Mouse (Mus musculus) E14TG2a.4 (cell line): ENCODE results near the gene Exoc1.

Source experiments
- CTCF ChIP-seq: conservative IDR thresholded peaks from 2 replicates; pipeline ENCODE4 v1.5.1; 2014; ENCODE audit warnings: low read length
- NANOG ChIP-seq: IDR thresholded peaks from 2 replicates; pipeline ENCODE4 v1.6.1; 2014; ENCODE audit warnings: borderline replicate concordance, low read length, mixed read lengths
- POU5F1 ChIP-seq: IDR thresholded peaks from 2 replicates; pipeline ENCODE4 v1.6.1; 2014; ENCODE audit warnings: low read length, borderline replicate concordance

DNA sequence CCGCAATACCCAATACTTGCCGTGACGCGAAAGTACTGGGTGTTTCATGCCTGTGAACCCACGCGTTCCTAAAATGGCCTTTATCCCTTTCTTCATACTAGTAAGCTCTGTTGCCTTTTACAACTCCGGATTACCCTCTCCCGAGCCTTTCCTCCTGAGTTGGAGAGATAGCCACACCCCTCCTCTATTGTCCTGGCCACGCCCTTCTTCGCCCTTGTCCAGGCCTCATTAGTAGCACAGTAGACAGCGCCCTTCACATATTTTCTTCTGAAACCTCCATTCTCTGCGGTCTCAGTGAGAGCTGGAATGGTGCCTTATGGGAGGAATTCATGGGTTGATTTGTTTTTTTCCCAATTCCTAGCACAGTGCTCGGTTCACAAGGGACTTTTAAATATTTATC lies 34.0 kb upstream of the Exoc1 start:
- TF ChIP-seq CTCF: no peak
- no peak for TF ChIP-seq POU5F1
- TF ChIP-seq NANOG: no peak
